Mouse (Mus musculus) R1 (cell line): ENCODE data around the gene Slf1.
A peak's percentile ranks its signal among the peaks of the same experiment; 100 is the strongest.
"Not testable (repeated sequence)": the region's sequence is repeated elsewhere in the genome, so short reads cannot be mapped to it uniquely, and the experiment has no call there.

Experiments used
- DNase-seq: peaks from one replicate; pipeline ENCODE4 v3.0.0-alpha.2; 2018; ENCODE audit warnings: low read depth, low spot score

Slf1 gene

DNA sequence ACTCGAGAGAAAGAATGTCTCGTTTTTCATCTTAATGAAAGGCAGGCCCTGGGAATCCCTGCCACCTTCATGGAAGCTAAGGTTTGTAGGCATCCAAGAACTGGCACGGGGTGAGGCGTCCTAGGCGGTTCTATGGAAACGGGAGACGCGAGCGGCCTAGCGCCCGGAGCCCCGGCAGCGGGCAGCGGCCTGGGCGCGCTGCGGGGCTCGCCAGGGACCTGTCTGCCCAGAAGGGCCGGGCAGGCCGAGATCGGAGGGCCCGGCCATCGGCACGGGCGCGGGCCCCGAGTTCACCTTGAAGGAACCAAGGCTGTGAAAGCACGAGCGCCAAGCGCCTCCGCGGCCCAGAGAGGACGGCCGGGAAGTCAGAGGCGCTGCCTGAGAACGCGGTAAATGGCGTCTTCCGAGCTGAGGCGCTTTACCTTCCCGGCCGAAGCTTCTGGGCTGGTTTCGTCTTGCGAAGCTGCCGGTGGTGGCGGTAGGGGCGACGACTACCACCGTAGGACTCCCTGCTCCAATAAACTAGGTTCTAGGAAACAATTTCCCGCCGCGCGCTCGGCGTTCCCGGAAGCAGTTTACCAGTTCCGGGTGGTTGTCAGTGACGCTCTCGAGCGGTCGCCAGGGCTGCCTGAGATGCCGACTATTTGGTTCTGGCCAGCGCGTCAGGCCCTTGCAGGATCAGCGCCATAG is at the start of gene Slf1, which contains the start of gene 2210408I21Rik:
TSS of gene Slf1 (minus strand) at position 543 of the 690 bp plus-strand sequence.
TSS of gene 2210408I21Rik (plus strand) at position 610 of the 690 bp plus-strand sequence.
- DNase-seq: peak; percentile 92

DNA sequence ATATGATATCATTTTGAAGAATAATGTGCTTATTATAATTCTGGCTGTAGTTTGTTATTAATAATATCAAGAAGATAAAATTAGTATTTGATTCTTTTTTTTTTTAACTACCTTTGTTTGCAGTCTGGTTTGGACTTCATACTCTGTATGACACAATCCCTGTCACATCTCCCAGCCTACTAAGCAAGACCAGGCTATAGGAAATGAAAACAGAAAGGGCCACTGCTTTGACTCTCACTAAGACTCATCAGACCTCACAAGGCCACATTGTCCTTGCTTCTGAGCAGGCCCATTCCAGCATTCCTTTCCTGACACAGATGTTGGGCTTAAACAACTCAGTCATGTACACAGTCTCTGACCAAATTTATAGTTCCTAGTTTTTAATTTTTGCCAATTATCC is 42.7 kb upstream of the Slf1 start:
- no peak for DNase-seq

GRCm38 (mm10) chr13:77140890-77141289 is 5.6 kb upstream of the Slf1 start:
- no peak for DNase-seq

DNA sequence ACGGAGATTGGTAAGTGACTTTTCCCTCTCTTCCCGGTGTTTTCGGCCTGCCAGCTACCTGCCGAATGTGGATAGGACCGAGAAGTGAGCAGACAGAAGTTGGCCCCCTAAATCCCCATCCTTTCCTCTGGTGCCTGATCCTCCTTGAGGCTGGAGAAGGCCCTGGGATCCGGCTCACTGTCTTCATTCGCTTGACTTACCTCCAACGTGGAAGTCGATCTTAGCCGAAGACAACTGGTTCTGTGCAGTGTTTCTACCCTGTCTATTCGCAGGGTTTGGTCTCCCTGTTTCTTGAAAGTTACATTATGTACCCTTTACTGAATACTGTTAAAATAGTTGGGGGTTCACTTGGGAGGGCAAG is 328 bp upstream of the Slf1 start:
- DNase-seq: no peak

DNA sequence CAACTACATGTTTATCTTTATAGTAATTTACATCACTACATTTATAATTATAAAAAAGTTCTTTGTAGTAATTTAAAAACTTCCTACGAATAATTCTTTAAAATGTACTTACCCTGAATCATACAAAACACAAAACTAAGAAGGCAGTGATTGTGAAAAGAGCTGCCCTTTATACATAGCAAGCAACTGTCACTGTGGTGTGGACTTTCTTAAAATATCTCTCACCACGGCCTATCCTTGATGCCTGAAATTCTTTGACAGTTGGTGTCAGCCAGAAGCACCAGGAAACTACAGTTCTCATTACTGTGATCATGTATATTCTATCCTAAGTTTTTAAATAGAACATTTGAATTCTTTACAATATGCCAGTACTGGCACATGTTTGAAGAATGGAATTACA is 4.1 kb downstream of the Slf1 start:
- DNase-seq: no peak

- DNase-seq: no peak
Observed at GRCm38 (mm10) chr13:77128240-77128639, 7.0 kb downstream of the Slf1 start.

GRCm38 (mm10) chr13:77125159-77125558 is 10.1 kb downstream of the Slf1 start:
- DNase-seq: no peak

DNA sequence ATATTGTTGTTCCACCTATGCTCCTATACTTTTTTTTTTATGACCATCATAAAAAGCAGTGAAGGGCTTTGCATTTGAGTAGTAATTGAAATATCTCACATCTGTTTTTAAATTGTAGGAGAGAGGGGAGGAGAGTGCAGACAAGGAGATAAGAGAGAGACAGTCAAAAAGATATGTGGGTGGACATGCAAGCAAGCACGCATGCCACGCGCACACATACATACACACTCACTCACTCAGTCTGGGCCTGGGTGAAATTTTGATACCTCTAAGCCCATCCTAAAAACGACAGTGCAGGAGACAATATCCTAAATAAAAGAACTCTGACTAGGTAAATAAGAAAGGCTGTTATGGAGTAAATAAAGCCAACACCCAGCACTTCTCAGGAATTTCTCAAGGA is 16.6 kb downstream of the Slf1 start:
- no peak for DNase-seq

DNA sequence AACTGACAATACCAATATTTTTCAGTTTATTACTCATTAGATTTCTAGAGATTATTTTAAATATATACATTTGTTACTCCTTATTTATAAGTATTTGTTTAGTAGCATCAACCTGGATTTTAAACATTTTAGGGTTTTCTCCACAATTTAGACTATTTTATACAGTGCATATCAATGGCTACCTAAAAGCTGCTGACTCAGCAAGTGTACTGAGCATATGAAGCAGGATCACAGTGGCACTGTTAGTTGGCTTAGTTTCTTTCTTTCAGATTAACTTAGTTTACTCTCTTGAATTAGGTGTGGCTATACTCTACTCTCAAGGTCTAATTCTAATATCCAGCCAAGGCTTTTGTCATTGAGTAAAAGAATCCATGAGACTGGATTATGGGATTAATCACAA is 27.5 kb downstream of the Slf1 start:
- DNase-seq: no peak

DNA sequence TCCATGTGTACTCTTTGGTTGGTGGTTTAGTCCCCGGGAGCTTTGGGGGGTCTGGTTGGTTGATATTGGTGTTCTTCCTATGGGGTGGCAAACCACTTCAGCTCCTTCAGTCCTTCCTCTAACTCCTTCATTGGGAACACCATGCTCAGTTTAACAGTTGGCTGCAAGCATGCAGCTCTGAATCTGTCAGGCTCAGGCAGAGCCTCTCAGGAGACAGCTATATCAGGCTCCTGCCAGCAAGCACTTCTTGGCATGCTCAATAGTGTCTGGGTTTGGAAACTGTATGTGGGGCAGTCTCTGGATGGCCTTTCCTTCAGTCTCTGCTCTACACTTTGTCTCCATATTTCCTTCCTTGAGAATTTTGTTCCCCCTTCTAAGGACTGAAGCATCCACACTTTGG is 42.4 kb downstream of the Slf1 start:
- not testable (repeated sequence) for DNase-seq

DNA sequence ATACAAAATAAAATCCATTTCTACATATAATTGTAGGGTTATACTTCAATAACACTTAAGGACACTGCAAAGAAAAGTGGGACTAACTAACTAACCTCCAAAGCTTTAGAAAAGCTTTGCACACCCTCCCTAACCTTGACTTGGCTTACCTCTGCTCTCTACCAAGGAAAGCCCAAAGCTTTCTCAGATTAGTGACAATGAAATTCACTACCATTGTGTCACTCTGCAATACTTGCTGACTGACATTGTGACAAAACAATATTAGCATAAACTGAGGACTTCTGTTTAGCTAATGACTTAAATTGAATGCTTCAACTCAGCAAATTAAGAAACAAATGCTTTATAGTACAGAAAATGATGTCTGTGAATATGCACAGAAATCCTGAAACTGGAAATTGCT is 63.2 kb downstream of the Slf1 start:
- no peak for DNase-seq

- DNase-seq: no peak
Observed at GRCm38 (mm10) chr13:77068847-77069246, 66.4 kb downstream of the Slf1 start.

GRCm38 (mm10) chr13:77063221-77063620 is 72.1 kb downstream of the Slf1 start:
- DNase-seq: no peak

GRCm38 (mm10) chr13:77049736-77050135 is 85.5 kb downstream of the Slf1 start:
- no peak for DNase-seq

- no peak for DNase-seq
Observed at GRCm38 (mm10) chr13:77048461-77048860, 86.8 kb downstream of the Slf1 start.

DNA sequence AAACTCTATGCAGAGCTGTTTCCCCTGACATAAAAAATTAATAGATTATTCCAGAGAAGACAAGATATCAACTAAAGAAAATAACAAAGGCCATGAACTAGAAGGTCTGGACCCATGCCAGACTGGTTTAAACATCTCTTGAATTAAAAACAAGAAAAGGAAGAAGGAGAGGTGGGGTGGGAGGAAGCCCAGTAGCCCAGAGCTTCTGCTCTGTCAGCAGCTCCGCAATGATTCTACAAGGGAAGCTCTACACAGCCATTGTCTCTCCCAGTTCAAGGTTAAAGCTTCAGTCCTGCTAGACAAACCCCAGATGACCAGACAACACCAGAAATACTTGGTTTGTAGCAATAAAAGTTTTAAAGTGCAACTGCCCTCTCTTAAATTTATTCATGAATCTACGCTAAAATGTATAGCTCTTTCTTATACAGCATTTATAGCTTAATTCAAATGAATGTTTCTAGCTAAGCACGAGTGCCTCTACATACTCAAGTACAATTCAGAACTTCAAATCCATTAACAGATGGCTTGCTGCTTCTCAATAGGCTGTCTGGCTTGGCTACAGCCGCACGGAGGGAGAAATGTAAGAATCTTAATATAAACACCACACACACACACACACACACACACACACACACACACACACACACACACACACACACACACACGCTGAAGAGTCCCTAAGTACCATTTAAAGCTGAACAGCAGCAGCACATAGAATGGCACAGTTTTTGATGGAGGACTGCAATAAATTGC is 87.9 kb downstream of the Slf1 start:
- DNase-seq: no peak

DNA sequence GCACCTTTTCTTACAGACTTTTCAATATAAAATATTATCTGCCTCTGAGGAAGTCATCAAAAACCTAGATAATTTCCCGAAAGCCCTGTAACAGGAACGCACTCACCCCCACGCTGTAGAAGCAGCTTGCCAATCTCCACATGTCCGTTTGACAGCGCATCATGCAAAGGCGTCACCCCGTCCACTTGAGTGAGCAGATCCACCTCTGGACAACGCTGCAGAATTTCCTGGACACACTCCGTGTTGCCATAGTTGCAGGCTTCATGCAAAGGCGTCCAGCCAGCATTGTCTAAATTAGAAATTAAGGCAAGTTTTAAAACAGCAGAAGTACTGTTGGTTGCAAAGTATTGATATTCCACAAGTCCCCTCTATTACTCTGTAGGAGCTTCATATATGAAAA is 88.9 kb downstream of the Slf1 start:
- DNase-seq: no peak

DNA sequence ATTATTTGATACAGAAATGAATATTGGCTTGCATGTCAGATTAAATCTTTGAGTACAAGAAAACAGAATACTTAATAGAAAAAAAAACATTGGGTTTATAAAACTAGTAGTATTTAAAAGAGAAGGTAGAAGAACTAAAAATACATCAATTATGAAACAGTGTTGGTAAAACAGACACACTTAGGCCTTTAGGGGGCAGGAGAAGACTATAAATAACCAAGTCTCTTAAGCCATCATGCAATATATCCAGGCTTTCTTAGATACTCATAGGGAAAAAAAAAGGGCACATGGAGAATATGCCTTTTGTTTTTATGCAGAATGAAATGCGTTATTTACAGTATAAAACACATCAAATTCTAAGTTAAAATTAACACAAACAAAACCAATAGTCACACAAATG is 89.9 kb downstream of the Slf1 start:
- DNase-seq: no peak

- no peak for DNase-seq
Observed at GRCm38 (mm10) chr13:77043375-77043774, 91.9 kb downstream of the Slf1 start.

DNA sequence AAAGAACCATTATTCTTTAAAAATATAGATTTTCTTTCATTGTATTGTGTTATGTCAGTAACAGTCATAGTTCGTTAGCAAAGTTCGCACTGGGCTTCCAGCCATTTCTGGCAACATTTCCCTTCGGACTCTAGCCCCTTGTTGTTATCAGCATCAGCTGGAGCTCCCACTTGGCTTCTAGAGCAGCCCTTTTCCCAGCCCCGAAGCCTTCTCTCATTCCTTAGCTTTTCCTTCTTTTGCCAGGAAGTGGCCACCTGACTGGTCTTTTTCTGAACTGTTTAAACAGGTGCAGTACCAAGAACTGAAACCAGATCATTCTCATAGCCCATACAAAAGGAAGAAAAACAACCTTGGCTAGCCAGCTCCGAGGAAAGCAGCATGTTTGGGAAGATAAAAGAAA is 105.7 kb downstream of the Slf1 start:
- DNase-seq: no peak

DNA sequence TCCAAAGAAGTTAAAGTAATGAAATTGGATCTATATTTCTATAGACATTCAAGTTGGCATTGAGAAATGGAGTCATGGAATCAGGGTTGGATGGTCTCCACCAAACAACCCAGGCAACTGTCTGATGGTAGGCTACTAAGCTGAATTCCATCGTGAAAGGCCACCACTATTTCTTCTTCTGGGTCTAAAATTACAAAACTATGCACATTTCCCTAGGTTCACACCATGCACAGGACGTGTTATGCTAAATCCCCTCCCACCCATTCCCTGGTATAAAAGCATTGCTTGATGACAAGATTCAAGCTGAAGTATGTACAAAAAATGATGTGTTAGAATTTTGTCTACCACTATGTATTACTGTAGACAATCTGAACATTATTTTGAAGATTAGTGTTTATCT is 116.4 kb downstream of the Slf1 start:
- DNase-seq: no peak

DNA sequence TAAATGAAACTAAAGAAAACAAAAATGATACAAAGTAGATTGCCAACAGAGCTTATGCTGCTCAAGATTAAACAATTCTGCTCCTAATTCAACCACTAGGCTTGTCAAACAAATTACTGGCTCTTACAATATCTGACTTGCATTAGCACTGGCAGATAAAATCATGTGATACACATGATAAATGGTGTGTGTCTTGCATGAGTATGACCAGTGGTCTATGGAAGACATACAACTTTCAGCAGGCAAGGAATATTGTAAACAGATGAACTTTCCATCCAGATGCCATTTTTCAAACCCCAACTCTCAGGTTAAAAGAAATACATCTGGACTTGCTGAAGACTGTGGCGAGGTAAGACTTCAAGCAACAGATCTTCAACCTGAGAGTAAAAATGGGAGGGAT is 131.6 kb downstream of the Slf1 start:
- DNase-seq: no peak

GRCm38 (mm10) chr13:77002628-77003027 is 132.6 kb downstream of the Slf1 start:
- no peak for DNase-seq
